Mouse (Mus musculus) ES-E14 (cell line): ENCODE measurements around the gene Olfr869.

Experiments used
- CHD2 ChIP-seq: IDR thresholded peaks from 2 replicates; pipeline ENCODE4 v1.6.1; 2014; ENCODE audit warnings: mild to moderate bottlenecking, low read depth, low read length, inconsistent platforms
- ZNF384 ChIP-seq: IDR thresholded peaks from 2 replicates; pipeline ENCODE4 v1.6.1; 2012; ENCODE audit warnings: low read depth, low read length, inconsistent platforms

DNA sequence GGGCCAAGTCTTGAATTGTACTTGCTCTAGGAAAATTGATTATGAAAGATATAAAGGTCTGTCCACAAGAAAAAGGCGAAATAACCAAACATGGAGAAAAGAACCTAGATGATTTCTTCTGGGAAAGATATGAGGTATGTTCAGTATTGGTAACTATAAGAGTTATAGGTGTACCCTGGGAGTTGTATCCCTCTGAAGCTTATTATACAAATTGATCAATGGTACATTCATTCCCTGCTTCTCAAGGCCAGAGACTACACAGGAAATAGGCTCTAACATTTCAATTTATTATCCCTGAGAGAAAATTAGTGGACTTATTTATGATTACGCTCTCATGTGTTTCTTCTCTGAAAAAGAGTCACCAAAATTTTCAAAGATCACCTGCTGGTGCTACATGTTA lies 45.1 kb downstream of the Olfr869 start, which contains the start of gene Olfr870:
- TF ChIP-seq ZNF384 (no peak), CHD2 (no peak)
